Mouse (Mus musculus): ENCODE measurements around the gene Id3. TPM values are rescaled to one million over a fixed set of nuclear protein-coding genes. Genes with fewer than 3 reads are reported as not detected.

The Id3 gene
- polyA plus RNA-seq, 1 experiment from 2014 or later = 208 TPM

GRCm38 (mm10) chr4:136174216-136175193 lies 31.2 kb downstream of the Id3 start:
- Histone ChIP-seq H3K9me3 (no peaks in the 10 kb centered on the region), H3K9ac (no peak overlapping the region), H3K36me3 (no peaks in the 10 kb centered on the region), H3K4me3 (no peak overlapping the region), H3K27me3 (no peaks in the 10 kb centered on the region), H3K27ac (replicated peaks) (no peak overlapping the region), H3K4me2 (peak overlapping the region; percentile 100; the same call in 1 of the 2 replicates), H3K4me1 (replicated peaks) (peaks cover 28% of the 10 kb centered on the region)
- WGBS = 60% methylated on average over 13 of the region's 13 CpGs
- ATAC-seq (ENCODE audit: low FRiP score, low read depth) = no peak

- Histone ChIP-seq H3K4me2 (no peak overlapping the region), H3K9me3 (no peaks in the 10 kb centered on the region), H3K4me1 (replicated peaks) (peaks cover 42% of the 10 kb centered on the region), H3K9ac (no peak overlapping the region), H3K27me3 (no peaks in the 10 kb centered on the region), H3K36me3 (no peaks in the 10 kb centered on the region), H3K27ac (replicated peaks) (no peak overlapping the region), H3K4me3 (no peak overlapping the region)
- no peak for ATAC-seq (ENCODE audit: low FRiP score, low read depth)
- WGBS = 72% methylated on average over 10 of the region's 10 CpGs
These were observed 32.8 kb downstream of the Id3 start for GRCm38 (mm10) chr4:136176022-136176552.

GRCm38 (mm10) chr4:136177244-136177611 lies 33.9 kb downstream of the Id3 start:
- ATAC-seq (ENCODE audit: low FRiP score, low read depth) = no peak
- WGBS = 38% methylated on average over 8 of the region's 8 CpGs

DNA sequence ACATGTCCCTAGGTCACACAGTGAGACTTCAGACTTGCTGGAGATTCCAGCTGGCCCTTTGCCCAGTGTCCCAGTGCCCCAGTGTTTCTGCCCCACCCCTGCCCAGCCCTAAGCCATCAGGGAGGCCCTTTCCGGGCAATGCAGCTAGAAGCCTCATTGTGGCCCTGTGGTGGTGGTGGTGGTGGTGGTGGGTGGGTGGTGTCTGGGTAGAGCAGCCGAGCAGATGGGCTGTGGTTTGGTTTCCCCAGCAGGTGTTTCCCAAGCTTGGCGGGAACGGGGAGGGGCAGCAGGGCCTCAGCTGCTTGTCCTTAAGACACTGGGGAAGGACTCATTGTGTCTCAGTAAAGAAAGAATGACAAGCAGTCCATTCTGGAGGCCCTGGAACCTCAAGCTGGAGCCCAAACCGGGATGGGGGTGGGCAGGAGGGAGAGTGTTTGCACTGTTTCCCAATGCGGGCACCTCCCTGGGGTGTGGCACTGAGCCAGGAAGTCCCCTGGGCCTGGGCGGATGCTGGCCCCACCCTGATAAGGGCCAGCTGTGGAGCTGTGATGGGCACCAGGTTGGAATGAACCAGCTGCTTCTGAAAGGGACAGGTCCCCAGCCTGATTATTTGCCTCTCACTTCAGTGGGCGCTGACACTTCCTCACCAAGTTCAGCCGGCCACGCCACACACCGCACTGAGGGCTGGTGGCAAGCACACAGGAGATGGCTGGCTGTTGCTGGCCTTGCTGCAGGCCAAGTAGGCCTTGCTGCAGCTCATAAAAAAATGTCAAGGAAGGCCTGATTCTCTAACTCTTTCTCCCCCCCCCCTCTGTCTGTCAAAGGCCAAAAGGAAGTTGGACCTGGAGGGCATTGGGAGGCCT lies 34.5 kb downstream of the Id3 start:
- 24% methylated on average over 11 of the region's 11 CpGs for WGBS
- Histone ChIP-seq H3K4me1 (replicated peaks) (peaks cover 36% of the 10 kb centered on the region), H3K9me3 (no peaks in the 10 kb centered on the region), H3K9ac (no peak overlapping the region), H3K27ac (replicated peaks) (peak overlapping the region; percentile 53; the same call in 1 of the 2 replicates), H3K36me3 (no peaks in the 10 kb centered on the region), H3K4me2 (no peak overlapping the region), H3K27me3 (no peaks in the 10 kb centered on the region), H3K4me3 (no peak overlapping the region)
- no peak for ATAC-seq (ENCODE audit: low FRiP score, low read depth)

More at GRCm38 (mm10) chr4:136177244-136177611, 33.9 kb downstream of the Id3 start:
- Histone ChIP-seq H3K4me2 (no peak overlapping the region), H3K9me3 (no peaks in the 10 kb centered on the region), H3K27ac (replicated peaks) (0 out of 2 replicates have a peak overlapping the region, but pooled peaks have one; percentile 53), H3K36me3 (no peaks in the 10 kb centered on the region), H3K4me1 (replicated peaks) (peaks cover 43% of the 10 kb centered on the region), H3K4me3 (no peak overlapping the region), H3K27me3 (no peaks in the 10 kb centered on the region), H3K9ac (no peak overlapping the region)

DNA sequence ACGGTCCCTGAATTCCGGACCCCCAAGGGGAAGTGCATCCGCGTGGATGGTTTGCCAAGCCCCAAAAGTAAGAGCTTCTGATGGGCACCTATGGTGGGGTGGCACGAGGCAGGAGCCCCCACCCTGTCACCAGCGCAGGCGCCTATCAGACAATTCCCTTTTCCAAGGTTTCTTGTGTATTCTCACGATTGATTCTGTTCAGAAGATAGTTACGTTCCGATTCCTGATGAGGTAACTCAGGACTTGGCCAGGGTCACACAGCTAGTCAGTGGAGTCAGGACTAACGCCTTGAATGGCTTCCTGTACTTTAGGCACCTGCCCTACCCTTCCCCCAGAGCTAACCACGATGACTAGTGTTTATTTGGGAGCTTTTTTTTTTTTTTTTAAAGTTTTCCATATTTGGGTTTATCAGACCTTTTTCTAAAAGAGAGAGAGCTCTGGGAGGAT lies 35.2 kb downstream of the Id3 start:
- no peak for ATAC-seq (ENCODE audit: low FRiP score, low read depth)
- 86% methylated on average over 12 of the region's 12 CpGs for WGBS
- no peaks in the 10 kb centered on the region for H3K27me3 ChIP-seq
- no peak overlapping the region for H3K9ac ChIP-seq
- H3K4me3 ChIP-seq = no peak overlapping the region
- H3K9me3 ChIP-seq = no peaks in the 10 kb centered on the region
- H3K4me1 ChIP-seq (replicated peaks) = peaks cover 31% of the 10 kb centered on the region
- H3K27ac ChIP-seq (replicated peaks) = no peak overlapping the region
- H3K4me2 ChIP-seq = no peak overlapping the region
- H3K36me3 ChIP-seq = no peaks in the 10 kb centered on the region

DNA sequence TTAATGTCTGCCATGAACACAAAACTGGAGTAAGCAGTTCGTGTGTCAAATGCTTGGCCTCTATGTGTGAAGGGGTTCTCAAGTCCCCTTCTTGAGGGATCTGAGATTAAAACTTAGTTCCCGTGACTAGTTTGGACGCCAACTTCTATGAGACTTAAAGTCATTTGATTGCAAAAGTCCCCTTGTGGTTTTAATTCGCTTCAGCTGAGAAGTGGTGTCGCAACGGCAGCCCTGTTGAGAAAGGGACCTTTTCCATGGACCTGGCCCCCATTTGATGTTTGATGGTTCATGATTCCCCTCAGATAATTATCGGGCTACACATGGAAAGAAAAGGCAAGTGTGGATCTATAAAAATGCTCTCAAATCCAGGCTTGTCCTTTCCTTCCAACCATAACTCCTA lies 36.2 kb downstream of the Id3 start:
- Histone ChIP-seq H3K27ac (replicated peaks) (no peak overlapping the region), H3K4me1 (replicated peaks) (peaks cover 31% of the 10 kb centered on the region), H3K27me3 (no peaks in the 10 kb centered on the region), H3K9ac (no peak overlapping the region), H3K36me3 (no peaks in the 10 kb centered on the region), H3K9me3 (no peaks in the 10 kb centered on the region), H3K4me2 (peak overlapping the region; percentile 66; the same call in 1 of the 2 replicates), H3K4me3 (no peak overlapping the region)
- WGBS = 92% methylated on average over 7 of the region's 7 CpGs
- ATAC-seq (ENCODE audit: low FRiP score, low read depth) = no peak

- no peaks in the 10 kb centered on the region for H3K36me3 ChIP-seq
- H3K9me3 ChIP-seq = no peaks in the 10 kb centered on the region
- 2% methylated on average over 15 of the region's 15 CpGs for WGBS
- H3K27me3 ChIP-seq = no peaks in the 10 kb centered on the region
- peaks cover 31% of the 10 kb centered on the region for H3K4me1 ChIP-seq (replicated peaks)
- H3K9ac ChIP-seq = peak overlapping the region; percentile 39
- H3K4me3 ChIP-seq = peak overlapping the region; percentile 39
- peak overlapping the region; percentile 55 for H3K27ac ChIP-seq (replicated peaks)
- H3K4me2 ChIP-seq = peak overlapping the region; percentile 66
- ATAC-seq (ENCODE audit: low FRiP score, low read depth) = 0 out of 2 replicates have a peak, but pooled peaks have one; percentile 27
These were observed 36.7 kb downstream of the Id3 start for GRCm38 (mm10) chr4:136179998-136180397.

DNA sequence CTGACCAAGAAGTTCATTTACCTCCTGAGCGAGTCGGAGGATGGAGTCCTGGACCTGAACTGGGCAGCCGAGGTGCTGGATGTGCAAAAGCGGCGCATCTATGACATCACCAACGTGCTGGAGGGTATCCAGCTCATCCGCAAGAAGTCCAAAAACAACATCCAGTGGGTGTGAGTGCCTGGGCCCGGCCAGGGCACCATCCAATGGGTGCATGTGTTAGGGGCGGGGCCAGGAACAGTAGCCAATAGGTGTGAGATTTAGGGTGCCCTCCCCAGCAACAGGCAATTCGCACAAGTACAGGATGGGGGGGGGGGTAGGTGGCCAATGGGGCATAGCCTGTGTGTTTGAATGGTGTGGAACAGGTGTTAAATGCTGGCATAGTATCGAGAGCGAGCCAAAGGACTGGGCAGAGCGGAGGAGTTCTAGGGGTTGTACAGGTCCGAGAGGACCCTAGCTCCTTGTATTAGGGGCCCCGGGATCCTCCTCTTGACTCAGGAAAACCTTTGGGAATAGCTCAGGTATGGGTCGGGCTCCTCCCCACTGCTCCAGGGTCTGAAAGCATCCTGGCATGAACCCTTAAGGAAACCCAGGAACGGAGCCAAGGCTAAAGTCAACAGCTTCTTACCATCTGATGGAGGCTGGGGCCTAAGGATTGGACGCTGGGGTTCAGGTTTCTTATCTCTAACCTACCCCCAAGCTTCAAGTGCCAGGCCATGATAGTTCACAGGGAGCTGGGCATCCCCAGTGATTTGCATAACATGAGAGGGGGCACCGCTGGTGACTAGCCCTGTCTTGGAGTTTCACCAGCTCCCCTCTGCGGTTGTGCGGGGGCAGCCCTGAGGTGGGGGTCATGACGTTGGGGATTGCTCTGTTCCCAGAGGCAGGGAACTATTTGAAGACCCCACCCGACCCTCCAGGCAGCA lies 37.4 kb downstream of the Id3 start:
- ATAC-seq (ENCODE audit: low FRiP score, low read depth) = peak; percentile 87
- H3K27me3 ChIP-seq = no peaks in the 10 kb centered on the region
- H3K9ac ChIP-seq = peak overlapping the region; percentile 39
- peak overlapping the region; percentile 66 for H3K4me2 ChIP-seq
- 23% methylated on average over 23 of the region's 23 CpGs for WGBS
- H3K4me3 ChIP-seq = peak overlapping the region; percentile 39
- no peaks in the 10 kb centered on the region for H3K9me3 ChIP-seq
- peak overlapping the region; percentile 55 for H3K27ac ChIP-seq (replicated peaks)
- H3K36me3 ChIP-seq = no peaks in the 10 kb centered on the region
- peaks cover 31% of the 10 kb centered on the region for H3K4me1 ChIP-seq (replicated peaks)

GRCm38 (mm10) chr4:136181367-136181766 lies 38.1 kb downstream of the Id3 start:
- Histone ChIP-seq H3K27ac (replicated peaks) (no peak overlapping the region), H3K9me3 (no peaks in the 10 kb centered on the region), H3K36me3 (no peaks in the 10 kb centered on the region), H3K4me2 (peak overlapping the region; percentile 66), H3K9ac (no peak overlapping the region), H3K4me1 (replicated peaks) (peaks cover 31% of the 10 kb centered on the region), H3K27me3 (no peaks in the 10 kb centered on the region), H3K4me3 (no peak overlapping the region)
- no peak for ATAC-seq (ENCODE audit: low FRiP score, low read depth)
- 31% methylated on average over 12 of the region's 12 CpGs for WGBS

GRCm38 (mm10) chr4:136185375-136185774 lies 42.1 kb downstream of the Id3 start:
- H3K36me3 ChIP-seq = no peaks in the 10 kb centered on the region
- no peaks in the 10 kb centered on the region for H3K27me3 ChIP-seq
- H3K27ac ChIP-seq (replicated peaks) = no peak overlapping the region
- 87% methylated on average over 9 of the region's 9 CpGs for WGBS
- no peak overlapping the region for H3K4me2 ChIP-seq
- no peak for ATAC-seq (ENCODE audit: low FRiP score, low read depth)
- peaks cover 12% of the 10 kb centered on the region for H3K4me1 ChIP-seq (replicated peaks)
- no peak overlapping the region for H3K4me3 ChIP-seq
- no peaks in the 10 kb centered on the region for H3K9me3 ChIP-seq
- no peak overlapping the region for H3K9ac ChIP-seq

DNA sequence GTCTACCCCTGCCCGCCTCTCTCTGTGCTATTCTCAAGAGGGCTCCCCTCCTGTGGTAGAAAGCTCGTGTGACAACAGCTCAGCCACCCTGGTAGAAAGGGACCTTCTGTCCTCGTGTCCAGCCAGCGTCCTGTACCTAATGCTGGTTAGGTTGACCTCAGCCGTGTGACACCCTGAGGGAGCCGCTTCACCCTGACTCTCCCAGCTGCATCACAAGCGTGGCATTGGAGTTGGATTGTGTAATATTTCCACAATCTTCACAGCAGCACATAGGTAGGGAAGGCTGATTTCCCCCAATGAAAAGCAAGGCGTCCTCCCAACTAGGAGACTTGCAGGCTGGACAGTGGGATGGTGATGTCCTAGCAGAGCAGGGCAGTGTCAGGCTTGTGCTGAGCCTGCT lies 43.0 kb downstream of the Id3 start:
- H3K4me2 ChIP-seq = no peak overlapping the region
- ATAC-seq (ENCODE audit: low FRiP score, low read depth) = no peak
- H3K4me1 ChIP-seq (replicated peaks) = 0 out of 2 replicates have a peak, but pooled peaks cover 2% of the 10 kb centered on the region
- H3K9me3 ChIP-seq = no peaks in the 10 kb centered on the region
- 87% methylated on average over 8 of the region's 8 CpGs for WGBS
- no peaks in the 10 kb centered on the region for H3K36me3 ChIP-seq
- no peak overlapping the region for H3K9ac ChIP-seq
- H3K27me3 ChIP-seq = no peaks in the 10 kb centered on the region
- no peak overlapping the region for H3K27ac ChIP-seq (replicated peaks)
- H3K4me3 ChIP-seq = no peak overlapping the region
